Mouse (Mus musculus) MEL (cell line): ENCODE results near the gene Pappa2.

Source experiments
- CTCF ChIP-seq, 3 experiments: IDR thresholded peaks in 2 of 3; conservative IDR thresholded peaks in 1 of 3; 2 replicates each; pipeline ENCODE4 v1.5.1; 2011 to 2012; ENCODE audit warnings: low read length in 3 of 3, low read depth in 2 of 3, mild to moderate bottlenecking in 2 of 3, improper control_type of control experiment in 1 of 3, inconsistent platforms in 1 of 3, mixed read lengths in 1 of 3, moderate library complexity in 1 of 3; ENCODE audit not compliant: control insufficient read depth in 1 of 3, insufficient read depth in 1 of 3, poor library complexity in 1 of 3, severe bottlenecking in 1 of 3
- GATA1 ChIP-seq: IDR thresholded peaks from 2 replicates; pipeline ENCODE4 v1.6.1; 2011; ENCODE audit warnings: low read depth, low read length, improper control_type of control experiment
- NELFE ChIP-seq: IDR thresholded peaks from 2 replicates; pipeline ENCODE4 v1.6.1; 2011; ENCODE audit warnings: low read depth, low read length, improper control_type of control experiment
- SIN3A ChIP-seq: IDR thresholded peaks from 2 replicates; pipeline ENCODE4 v1.6.1; 2012; ENCODE audit warnings: low read length, improper control_type of control experiment, inconsistent platforms
- TCF12 ChIP-seq: IDR thresholded peaks from 2 replicates; pipeline ENCODE4 v1.6.1; 2014; ENCODE audit warnings: low read depth, mild to moderate bottlenecking, inconsistent platforms, low read length, improper control_type of control experiment, moderate library complexity

- TF ChIP-seq CTCF (IDR thresholded peaks at IDR 0.05 in 2 of 3, conservative IDR thresholded peaks at IDR 0.05 in 1 of 3; ENCODE audit: control insufficient read depth in 1 of 3, insufficient read depth in 1 of 3, low read depth in 2 of 3, low read length in 3 of 3, poor library complexity in 1 of 3, severe bottlenecking in 1 of 3) (no peak), GATA1 (no peak), TCF12 (no peak), SIN3A (no peak), NELFE (no peak)
These were observed 37.4 kb downstream of the Pappa2 start for GRCm38 (mm10) chr1:158942864-158943263.
